Mouse (Mus musculus): Measurements from ENCODE around the gene Scaf8.
A peak's percentile ranks its signal among the peaks of the same experiment; 100 is the strongest.
"Not testable (repeated sequence)": the region's sequence is repeated elsewhere in the genome, so short reads cannot be mapped to it uniquely, and the experiment has no call there.

The Scaf8 gene

GRCm38 (mm10) chr17:3114720-3115379, at the start of gene Scaf8:
TSS of gene Scaf8 (plus strand) at chr17:3114972.
- DNase-seq (ENCODE audit: low spot score) = peak; percentile 93

- DNase-seq (ENCODE audit: low spot score) = no peak
Measured at GRCm38 (mm10) chr17:3075166-3075872, 39.5 kb upstream of the Scaf8 start.

GRCm38 (mm10) chr17:3075873-3076245, 38.9 kb upstream of the Scaf8 start:
- no peak for DNase-seq (ENCODE audit: low spot score)

GRCm38 (mm10) chr17:3077936-3078335, 36.8 kb upstream of the Scaf8 start:
- not testable (repeated sequence) for DNase-seq (ENCODE audit: low spot score)

GRCm38 (mm10) chr17:3080587-3081349, 34.0 kb upstream of the Scaf8 start:
- DNase-seq (ENCODE audit: low spot score) = not testable (repeated sequence)

GRCm38 (mm10) chr17:3081512-3082100, 33.2 kb upstream of the Scaf8 start:
- DNase-seq (ENCODE audit: low spot score) = peak; percentile 69

- DNase-seq (ENCODE audit: low spot score) = peak; percentile 40
Measured at GRCm38 (mm10) chr17:3082125-3082755, 32.5 kb upstream of the Scaf8 start.

- DNase-seq (ENCODE audit: low spot score) = peak; percentile 64
Measured at GRCm38 (mm10) chr17:3082756-3083749, 31.7 kb upstream of the Scaf8 start.

GRCm38 (mm10) chr17:3083886-3084550, 30.8 kb upstream of the Scaf8 start:
- DNase-seq (ENCODE audit: low spot score) = peak; percentile 87

GRCm38 (mm10) chr17:3084551-3084930, 30.2 kb upstream of the Scaf8 start:
- peak; percentile 71 for DNase-seq (ENCODE audit: low spot score)

GRCm38 (mm10) chr17:3085152-3085551, 29.6 kb upstream of the Scaf8 start:
- no peak for DNase-seq (ENCODE audit: low spot score)

GRCm38 (mm10) chr17:3092682-3093081, 22.1 kb upstream of the Scaf8 start:
- DNase-seq (ENCODE audit: low spot score) = no peak

GRCm38 (mm10) chr17:3099273-3099672, 15.5 kb upstream of the Scaf8 start:
- DNase-seq (ENCODE audit: low spot score) = not testable (repeated sequence)

- peak; percentile 37 for DNase-seq (ENCODE audit: low spot score)
Measured at GRCm38 (mm10) chr17:3102336-3103165, 12.2 kb upstream of the Scaf8 start.

- DNase-seq (ENCODE audit: low spot score) = no peak
Measured at GRCm38 (mm10) chr17:3104154-3104931, 10.4 kb upstream of the Scaf8 start.

GRCm38 (mm10) chr17:3105022-3105421, 9.8 kb upstream of the Scaf8 start:
- DNase-seq (ENCODE audit: low spot score) = no peak

GRCm38 (mm10) chr17:3113737-3114357, 925 bp upstream of the Scaf8 start:
- no peak for DNase-seq (ENCODE audit: low spot score)

GRCm38 (mm10) chr17:3114358-3114719, 433 bp upstream of the Scaf8 start:
- DNase-seq (ENCODE audit: low spot score) = no peak
